Mouse (Mus musculus) hindlimb bud, embryonic 11.5 days (tissue): ENCODE results near the gene Ppfia4.

ENCODE experiments used
- DNase-seq: peaks from one replicate; pipeline ENCODE4 v3.0.0-alpha.2; 2012; ENCODE audit warnings: low read depth, low spot score; ENCODE audit errors: extremely low spot score

Gene Ppfia4

DNA sequence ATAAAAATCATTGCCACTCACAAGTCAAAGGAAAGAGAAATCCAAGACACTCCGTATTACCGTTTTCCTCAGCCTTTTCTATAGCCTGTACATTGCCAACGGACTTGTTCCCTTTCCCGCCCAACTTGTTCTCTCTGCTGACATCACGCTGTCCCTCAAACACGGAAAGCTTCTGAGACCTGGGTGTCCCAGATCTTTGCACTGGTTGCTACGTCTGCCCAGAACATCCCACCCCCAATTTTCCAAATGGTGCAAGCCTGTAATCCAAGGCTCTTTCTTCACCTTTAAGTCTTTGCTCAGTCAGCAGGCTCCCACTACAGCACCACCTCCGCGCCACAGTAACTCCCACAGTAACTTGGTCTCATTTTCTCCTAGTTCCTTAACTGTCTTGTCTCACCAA, 27.8 kb downstream of the Ppfia4 start:
- DNase-seq, result no peak

GRCm38 (mm10) chr1:134302568-134303238, 30.0 kb downstream of the Ppfia4 start:
- no peak for DNase-seq

- DNase-seq, result no peak
Observed at GRCm38 (mm10) chr1:134298636-134299411, 33.9 kb downstream of the Ppfia4 start.

DNA sequence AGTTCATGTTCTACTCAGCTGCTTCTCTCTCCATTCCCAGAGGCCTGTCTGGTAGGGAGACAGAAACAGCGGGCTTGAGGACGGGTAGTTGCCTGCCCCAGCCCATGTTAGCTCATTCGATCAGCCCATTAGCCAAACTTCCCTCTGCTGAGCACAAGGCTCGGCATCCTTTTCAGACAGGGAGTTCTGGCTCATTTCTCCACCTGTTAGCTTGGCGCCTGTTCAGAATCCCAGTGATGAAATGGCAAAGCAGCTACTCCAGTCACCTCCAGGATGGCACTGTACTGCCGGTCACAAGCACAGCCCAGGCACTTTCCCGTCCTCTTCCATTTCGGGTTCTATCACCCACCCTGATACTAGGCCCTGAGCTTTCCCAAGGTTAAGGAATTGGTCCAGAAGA, 35.5 kb downstream of the Ppfia4 start:
- no peak for DNase-seq

DNA sequence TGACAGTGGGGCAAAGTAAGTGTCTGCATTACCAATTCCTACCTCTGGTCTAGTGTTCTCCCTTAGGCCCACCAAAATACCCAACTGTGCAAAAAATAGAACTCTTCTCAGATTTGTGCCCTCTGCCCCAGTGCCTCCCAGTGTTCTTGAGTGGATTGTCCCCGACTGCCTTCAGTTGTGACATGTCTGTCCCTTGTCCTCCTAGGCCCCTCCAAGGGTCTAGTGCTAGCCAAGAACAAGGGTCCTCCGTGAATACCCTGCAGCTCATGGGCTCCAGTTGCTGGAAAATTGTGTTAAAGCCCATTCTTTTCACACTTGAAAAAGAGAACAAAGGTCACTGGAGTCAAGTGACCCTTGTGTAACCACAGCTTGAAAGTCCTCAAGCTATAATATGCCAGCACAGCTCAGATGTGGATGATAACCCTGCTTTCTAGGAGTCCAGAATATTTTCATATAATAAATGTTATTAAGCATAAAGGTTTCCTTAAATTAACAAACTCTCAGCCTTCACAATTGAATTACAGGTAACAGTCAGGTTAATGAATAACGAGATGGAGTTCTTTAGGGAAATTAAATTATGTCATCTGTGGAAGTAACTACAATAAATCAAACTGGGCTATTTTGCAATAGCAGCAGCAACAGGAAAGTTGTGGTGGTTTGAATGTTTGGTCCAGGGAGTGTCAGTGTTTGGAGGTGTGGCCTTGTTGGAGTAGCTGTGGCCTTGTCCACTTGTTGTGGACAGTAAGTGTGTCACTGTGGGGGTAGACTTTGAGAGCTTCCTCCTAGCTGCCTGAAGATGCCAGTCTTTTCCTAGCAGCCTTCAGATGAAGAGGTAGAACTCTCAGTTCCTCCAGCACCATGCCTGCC, 38.8 kb downstream of the Ppfia4 start:
- no peak for DNase-seq

DNA sequence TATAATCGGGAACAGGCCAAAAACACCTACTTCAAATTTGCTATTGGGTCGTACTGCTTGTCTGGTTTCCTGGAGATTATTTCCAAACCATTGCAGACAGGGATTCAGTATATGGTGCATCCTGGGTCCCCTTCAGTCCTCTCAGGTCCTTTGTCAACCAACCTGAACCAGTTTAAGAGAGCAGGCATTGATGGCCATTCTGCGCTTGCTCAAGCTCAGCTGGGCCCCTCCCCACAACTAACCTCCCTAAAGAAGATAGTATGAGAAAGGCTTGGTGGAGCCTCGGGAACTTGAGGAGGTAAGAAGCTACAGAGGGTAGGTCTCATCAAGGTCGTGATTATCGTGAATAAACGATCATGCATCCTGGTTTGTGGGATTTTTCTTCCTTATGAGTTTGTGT, 39.5 kb downstream of the Ppfia4 start:
- no peak for DNase-seq

GRCm38 (mm10) chr1:134292601-134293000, 40.1 kb downstream of the Ppfia4 start:
- DNase-seq, result no peak

DNA sequence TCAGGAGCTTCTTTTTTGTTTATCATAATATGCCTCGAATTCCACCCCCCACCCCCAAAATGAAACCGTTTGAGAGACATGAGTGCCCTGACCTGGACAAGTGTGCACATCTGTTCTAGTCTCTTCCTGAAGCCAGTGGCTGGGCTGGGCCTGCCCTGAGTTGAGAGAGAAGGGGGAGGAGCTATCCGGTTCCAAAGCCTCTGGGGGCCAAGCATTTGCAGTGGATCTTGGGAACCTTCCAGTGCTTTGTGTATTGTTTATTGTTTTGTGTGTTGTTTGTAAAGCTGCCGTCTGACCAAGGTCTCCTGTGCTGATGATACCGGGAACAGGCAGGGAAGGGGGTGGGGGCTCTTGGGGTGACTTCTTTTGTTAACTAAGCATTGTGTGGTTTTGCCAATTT, 40.7 kb downstream of the Ppfia4 start:
- DNase-seq, result no peak

DNA sequence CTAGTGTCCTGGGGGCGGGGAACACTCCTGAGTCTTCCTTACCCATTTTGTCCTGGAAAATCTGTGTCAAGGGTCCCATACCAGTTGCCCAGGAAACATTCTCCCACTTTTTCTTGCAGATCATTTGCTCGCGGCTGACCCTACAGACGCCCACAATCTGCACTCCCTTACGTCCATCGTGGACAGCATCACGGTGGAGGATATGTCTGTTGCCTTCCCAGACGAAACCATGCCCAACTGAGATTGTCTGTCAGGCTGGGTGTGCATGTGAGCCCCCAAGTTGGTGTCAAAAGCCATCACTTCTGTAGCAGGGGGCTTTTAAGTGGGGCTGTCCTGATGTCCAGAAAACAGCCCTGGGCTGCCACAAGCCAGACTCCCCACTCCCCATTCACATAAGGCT, 41.2 kb downstream of the Ppfia4 start:
- no peak for DNase-seq

- DNase-seq, result no peak
Observed at GRCm38 (mm10) chr1:134290909-134291308, 41.8 kb downstream of the Ppfia4 start.

GRCm38 (mm10) chr1:134290300-134290699, 42.4 kb downstream of the Ppfia4 start:
- no peak for DNase-seq

DNA sequence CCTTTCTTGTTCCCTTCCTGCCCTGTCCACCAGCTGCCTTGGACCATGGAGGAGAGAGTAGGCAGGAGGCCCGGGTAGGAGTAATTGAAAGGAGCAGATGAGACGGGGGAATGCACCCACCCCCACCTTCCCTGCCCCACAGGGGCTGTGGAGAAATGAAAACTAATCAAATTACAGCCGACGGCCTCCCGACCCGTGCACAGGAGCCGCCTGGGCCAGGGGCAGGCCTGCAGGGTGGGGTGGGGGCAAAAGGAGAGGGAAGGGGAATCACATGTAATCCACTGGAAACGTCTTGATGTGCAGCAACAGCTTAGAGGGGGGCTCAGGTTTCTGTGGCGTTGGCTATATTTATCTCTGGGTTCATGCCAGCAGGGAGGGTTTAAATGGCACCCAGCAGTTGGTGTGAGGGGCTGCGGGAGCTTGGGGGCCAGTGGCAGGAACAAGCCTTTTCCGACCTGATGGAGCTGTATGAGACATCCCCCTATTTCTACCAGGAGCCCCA, 43.1 kb downstream of the Ppfia4 start, which contains the start of gene Myog:
Gene Myog, plus strand, starts transcription at position 392 of the 502 bp plus-strand sequence.
- no peak for DNase-seq

- no peak for DNase-seq
Observed at GRCm38 (mm10) chr1:134288239-134288638, 44.5 kb downstream of the Ppfia4 start.

GRCm38 (mm10) chr1:134285458-134286120, 47.1 kb downstream of the Ppfia4 start:
- no peak for DNase-seq

- DNase-seq, result no peak
Observed at GRCm38 (mm10) chr1:134283108-134283507, 49.6 kb downstream of the Ppfia4 start.

DNA sequence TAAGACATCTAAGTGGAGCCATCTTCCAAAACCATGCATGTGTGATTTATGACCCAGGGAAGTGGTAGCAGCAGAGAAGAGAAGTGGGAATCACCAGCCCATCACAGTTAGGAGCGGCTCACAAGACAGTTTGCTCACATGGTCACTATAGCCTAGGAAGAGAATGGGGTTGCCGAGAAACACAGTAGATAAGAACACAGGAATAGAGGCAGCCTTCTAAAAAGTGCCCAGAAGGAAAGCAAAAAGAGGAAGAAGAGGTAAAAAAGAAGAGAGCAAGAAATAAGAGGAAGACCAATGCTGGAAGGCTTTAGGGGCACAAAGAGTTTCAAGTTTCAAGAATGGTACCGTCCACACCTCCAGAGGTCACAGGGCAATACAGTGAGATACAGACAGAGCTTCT, 50.4 kb downstream of the Ppfia4 start:
- DNase-seq, result no peak

- no peak for DNase-seq
Observed at GRCm38 (mm10) chr1:134281563-134281962, 51.2 kb downstream of the Ppfia4 start.

GRCm38 (mm10) chr1:134280174-134280573, 52.6 kb downstream of the Ppfia4 start:
- no peak for DNase-seq

GRCm38 (mm10) chr1:134276823-134277222, 55.9 kb downstream of the Ppfia4 start:
- no peak for DNase-seq

- no peak for DNase-seq
Observed at GRCm38 (mm10) chr1:134275616-134276464, 56.9 kb downstream of the Ppfia4 start.
